Mouse (Mus musculus) urinary bladder, adult 18-20 months (tissue): Measurements from ENCODE around the gene Plpp6.
"Not testable (repeated sequence)": the region's sequence is repeated elsewhere in the genome, so short reads cannot be mapped to it uniquely, and the experiment has no call there.

Experiments
- DNase-seq, 2 experiments: peaks; one replicate each; pipeline ENCODE4 v3.0.0; 2022; ENCODE audit warnings: low spot score in 2 of 2, mixed read lengths in 2 of 2

Gene Plpp6

DNA sequence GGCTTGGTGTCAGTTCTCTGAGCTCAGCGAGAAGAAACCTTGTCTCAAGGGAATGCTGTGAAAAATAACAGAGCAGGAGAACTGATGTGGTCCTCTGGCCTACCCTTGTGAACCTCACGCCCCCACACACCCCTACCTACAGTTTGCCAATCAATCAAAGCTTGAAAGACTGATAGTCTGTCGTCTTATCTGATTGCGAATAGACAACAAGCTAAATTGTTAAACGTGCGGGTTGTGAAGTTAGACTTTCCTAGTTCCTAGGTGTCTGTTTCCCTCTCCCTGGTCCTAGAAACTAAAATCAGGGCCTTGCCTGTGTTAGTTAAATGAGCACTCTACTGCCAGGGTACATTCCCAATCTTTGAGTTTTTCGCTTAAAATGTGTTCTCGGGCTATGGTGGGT lies 25.8 kb downstream of the Plpp6 start:
- DNase-seq: no peak

DNA sequence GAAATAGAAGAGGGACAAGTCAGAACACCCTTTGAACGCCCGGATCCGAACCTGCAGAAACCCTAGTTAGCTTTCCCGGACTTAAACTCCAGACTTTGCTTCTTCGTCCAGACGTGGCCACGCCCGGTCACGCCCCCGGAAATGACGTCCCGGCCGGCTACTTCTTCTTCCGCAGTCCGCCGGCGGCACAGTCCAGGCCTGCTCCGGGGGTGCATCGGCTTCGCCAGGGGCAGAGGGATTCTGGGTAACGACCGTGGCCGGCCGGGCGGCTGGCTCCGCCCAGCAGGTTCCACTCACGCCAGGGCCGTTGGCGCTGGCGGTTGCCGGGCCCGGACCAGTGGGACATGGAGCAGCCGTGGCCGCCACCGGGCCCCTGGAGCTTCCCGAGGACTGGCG lies 26.4 kb downstream of the Plpp6 start, which contains the start of gene Cdc37l1:
Gene Cdc37l1, plus strand, starts transcription at position 159 of the 396 bp plus-strand sequence.
- peak; percentile 97 to 98 for DNase-seq

DNA sequence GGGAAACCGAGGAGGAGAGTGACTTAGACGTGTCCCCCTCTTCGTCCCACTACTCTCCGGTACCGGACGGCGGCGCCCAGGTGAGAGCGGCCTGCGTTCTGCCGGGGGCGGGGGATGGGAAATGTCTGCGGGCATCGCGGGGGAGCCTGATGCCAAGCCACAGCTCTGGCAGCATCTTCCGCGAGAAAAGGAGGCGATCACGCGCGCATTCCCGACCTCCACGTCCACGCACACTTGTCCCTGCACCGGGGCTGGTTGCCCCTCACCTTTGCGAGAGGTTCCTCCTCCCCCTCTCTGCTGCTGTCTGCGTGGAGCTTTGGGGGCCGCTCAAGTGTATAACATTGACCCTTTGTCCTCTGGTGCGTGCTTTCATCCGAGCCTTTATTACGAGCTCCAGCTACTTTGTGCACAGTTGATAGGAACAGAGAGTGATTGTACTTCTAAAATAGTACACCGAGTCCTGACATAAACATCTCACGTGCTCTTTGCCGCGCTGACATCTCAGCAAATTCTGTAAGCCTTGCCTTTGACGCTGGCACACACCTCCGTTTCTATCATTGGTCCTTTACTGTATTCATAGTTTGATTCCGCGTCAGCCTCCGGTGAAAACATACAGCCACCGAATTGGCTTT lies 27.0 kb downstream of the Plpp6 start:
- no peak for DNase-seq

DNA sequence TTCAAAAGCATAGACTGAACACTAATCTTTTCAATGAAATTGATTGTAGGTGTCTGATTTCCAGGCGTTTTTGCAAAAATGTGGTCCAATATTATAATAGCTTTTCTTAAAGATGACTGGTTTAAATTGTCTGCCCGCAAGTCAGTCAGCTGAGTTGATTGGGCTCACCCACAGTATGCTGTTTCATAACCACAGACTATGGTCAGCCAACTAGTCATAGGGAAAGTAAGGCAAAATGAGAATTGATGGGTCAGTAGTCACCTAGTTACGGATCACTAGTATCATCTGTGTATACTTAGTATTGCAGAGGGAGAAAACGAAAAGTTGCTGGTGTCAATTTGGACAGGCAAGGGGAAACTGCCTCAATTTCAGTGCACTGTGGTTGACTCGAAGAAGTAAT lies 27.6 kb downstream of the Plpp6 start:
- DNase-seq: no peak

DNA sequence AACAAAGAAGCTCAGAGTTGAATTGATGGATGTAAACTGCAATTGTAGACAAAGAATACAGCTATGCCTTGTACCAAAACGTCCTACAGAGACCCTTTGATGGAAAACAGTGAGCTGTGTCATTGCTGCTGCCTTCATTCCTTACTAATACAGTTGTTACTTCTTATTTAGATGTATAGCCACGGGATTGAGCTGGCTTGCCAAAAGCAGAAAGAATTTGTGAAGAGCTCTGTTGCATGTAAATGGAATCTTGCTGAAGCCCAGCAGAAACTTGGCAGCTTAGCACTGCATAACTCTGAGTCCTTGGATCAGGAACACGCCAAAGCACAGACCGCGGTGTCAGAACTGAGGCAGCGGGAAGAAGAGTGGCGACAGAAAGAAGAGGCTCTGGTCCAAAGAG lies 31.1 kb downstream of the Plpp6 start:
- no peak for DNase-seq

DNA sequence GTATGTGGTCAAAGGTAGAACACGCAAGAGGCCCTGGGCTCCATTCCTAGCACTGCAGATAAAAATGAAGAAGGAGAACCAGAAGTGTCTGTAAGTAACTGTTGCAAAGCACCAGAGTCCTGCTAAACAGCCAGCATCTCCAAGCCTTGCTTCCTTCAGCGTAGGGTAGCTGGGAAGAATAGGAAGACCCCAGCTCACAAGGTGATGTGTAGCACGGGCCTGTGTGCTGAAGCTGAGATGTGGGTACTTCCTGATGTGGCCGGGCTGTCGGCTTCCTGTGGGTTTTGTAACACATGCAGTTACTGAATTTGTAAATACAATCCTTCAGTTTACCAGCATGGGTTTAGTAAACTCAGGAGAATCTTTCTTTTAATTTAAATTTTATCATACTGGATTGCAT lies 31.6 kb downstream of the Plpp6 start:
- no peak for DNase-seq

DNA sequence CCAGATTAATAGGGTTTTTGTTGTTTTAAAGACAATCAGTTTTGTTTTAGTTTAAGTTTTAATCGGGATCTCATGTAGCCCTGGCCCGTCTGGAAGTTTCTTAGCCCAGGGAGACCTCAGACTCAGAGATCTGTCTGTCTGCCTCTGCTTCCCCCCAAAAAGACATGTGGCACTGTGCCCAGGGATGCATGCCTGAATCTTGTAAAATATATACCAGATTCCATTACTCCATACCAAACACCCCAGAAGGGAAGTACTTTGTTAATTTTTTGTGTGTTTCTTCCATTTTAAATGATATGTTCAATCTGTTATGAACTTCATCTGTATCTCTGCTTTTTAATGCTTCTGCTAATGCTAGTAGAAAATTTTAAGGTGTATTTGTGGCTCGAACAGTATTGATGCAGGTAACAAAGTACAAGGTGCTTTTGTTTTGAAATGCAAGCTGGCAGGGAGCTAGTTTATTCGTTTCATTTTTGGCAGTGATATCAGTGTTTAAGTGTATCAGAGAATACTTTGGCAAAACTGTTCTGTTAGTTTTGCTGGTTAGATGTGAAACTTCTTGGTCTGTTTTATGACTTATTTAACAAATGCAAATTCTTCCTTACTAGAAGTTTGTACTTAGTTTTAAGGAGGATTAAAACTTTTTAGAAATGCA lies 34.4 kb downstream of the Plpp6 start:
- no peak for DNase-seq

DNA sequence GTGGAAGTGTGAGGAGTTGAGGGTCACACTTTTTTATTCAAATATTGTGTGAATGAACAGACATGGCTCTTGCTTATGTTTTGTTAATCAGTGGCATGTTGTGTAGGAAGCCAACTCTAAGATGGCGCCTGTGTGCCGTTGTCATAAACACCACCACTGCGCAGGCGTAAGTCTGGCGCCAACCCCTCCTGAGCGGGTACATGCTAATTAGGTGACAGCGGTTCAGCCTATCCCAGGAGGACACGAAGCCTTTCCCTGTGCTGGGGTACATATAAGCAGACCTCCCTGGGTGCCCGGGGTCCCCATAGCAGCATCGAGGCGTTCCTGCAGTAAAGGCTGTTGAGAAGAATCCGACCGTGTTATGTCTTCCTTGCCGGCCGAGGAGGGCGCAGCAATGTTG lies 36.6 kb downstream of the Plpp6 start:
- not testable (repeated sequence) for DNase-seq

DNA sequence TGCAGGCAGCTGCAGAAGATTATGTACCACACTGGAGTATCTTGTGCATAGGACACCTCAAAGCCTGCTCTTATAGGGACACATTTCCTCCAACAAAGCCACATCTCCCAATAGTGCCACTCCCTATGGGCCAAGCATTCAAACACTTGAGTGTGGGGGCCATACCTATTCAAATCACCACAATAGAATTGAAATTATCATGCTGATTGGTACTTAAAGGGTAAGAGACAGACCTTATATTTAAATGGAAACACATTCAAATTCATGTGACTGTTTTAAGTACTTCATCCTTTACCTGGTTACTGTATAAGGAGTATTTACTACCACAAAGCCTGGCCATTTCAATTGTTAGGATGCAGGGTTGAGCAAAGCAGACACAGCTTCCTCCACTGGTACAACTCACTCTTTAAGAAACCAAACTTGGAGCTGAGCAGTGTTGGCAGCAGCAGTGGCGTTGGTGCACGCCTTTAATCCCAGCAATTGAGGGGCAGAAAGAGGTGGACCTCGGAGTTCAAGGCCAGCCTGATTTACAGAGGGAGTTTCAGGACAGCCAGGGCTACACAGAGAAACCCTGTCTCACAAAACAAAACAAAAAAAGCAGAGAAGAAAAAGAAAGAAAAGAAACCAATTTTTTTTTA lies 44.4 kb downstream of the Plpp6 start:
- no peak for DNase-seq

DNA sequence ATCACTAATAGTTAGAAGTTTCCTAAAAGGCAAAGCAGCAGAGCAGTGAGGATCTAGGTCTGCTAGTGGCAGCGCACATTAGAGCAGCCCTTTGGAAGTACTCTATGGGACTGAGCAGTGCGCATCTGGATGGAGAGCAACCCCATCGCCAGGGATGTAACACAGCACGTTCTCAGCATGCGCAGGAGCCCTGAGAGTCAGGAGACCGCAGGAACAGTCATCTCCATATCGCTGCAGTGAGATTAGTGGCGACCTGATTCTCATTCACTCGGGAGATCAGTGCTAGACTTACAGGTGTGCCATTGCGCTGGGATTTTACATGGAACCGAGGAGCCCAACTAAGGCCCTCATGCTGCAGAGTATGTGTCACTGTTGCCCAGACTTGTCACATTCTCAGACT lies 45.3 kb downstream of the Plpp6 start:
- no peak for DNase-seq

DNA sequence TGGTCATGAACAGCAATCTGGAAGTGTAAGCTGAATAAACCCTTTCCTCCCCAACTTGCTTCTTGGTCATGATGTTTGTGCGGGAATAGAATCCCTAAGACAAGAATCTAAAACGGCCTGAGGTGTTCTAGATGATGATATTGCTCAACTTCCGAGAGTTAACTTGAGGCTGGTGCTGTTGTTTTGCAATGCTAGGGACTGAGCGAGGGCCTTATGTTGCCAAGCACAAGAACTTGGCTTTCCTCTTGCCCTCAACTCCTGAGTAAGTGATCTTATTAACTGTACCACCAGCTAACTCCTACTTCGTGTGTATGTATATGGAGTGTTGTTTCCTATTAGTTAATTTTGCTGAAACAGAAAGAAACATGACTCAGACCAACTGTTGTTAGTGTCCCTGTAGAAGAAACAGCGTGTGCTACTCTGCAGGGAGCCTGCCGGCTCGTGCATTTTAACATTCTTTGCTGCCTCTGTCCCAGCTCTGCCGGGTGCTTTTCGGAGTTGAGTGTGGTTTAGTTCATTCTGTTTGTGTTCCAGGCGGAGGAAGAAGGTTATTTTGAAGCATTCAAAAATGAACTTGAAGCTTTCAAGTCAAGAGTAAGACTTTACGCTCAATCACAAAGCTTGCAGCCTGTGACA lies 47.7 kb downstream of the Plpp6 start:
- DNase-seq: no peak

DNA sequence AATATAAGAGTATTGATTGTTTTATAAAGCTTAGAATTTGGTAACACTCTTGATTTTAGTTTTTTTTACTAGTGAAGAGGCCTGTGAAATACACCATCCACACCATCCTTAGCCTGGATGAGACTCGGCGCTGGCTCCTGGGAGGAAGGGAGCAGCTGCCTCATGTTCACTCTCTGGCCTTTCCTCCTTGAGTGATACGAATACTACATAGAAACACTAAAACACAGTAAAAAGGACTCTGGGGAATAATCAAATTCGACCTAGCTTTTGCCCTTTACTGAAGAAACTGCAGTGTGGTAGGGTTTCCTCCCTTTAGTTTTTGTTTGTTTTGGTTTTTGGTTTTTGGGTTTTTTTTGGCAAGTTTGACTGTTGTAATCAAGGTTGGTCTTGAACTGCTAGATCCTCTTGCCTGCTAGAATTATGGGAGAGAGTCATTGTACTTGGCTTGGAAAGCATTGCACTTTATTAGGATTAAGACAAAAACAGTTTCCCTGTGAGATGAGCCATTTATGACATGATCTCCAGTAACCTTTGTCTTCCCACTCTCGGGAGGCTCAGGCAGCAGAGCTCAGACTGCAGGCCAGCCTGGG lies 50.8 kb downstream of the Plpp6 start:
- DNase-seq: peak in 1 of 2 experiments; percentile 20

DNA sequence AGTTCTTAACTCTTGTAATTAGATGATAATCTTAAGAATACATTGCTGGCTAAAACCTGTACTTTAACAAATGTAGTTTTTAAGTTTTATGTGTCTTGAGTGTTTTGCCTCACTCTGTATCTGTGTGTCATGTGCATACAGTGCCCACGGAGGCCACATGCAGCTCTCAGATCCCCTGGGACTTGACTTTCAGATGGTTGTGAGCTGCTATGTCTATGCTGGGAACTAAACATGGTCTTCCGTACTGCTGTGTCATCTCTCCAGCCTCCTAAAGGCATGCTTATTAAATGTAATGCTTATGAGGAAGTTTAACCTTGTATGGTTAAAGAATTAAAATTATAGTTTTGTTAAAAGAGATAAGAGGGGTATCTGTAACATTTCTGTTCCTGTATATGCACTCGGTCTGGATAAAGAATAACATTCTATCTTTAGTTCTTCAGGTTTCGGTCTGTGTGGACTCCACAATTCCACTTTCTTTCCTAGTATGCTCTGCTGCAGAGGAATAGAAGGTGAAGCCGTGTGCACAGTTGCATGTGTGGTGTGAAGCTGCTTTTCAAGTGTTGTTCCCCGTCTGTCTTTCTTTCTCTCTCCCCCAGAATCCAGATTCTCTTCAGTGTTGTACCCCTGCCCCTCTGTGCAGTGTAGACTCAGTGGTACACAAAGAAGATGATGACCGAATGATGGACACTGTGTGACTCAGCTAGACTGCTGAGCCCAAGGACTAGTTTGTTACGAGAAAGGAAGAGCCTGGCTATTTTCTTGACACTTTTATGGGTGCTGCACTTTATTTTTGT lies 51.9 kb downstream of the Plpp6 start:
- DNase-seq: no peak

DNA sequence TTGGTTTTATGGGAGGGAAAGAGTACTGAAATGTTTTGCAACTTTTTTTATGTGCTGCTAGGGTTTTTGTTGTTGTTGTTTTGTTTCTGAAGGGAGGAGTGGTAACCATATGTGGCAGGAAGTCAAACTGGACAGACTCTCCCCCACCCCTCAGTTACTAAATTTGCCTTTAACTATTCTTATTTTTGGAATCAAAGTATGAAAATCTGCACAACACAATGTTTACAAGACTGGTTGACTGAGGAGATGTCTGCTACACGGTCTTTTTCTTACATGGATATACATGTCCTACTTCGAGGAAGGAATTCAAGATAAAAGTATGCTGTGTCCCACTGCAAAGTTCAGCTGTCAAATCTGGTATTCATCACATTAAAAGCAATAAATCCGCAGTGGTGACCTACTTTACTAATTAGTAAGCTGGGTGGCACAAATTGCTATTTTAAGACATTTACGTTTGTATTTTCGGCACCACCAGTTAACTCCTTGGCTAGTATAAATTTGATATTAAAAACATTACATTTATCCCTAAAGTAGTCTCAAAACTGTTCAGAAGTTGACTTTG lies 52.5 kb downstream of the Plpp6 start:
- no peak for DNase-seq
